Mouse (Mus musculus): ENCODE measurements at regions not wholly inside any gene's neighbourhood (a gene's known extent, or its start where the extent isn't known, plus 50 kb on each side); places are given as distances from the start of the nearest gene placed in this dataset.

GRCm38 (mm10) chr2:169147655-169148054 lies 192.3 kb upstream of the Zfp64 start:
- no peak for DNase-seq (ENCODE audit: low read depth in 3 of 3, low spot score in 3 of 3)

GRCm38 (mm10) chr2:169142224-169142623 lies 186.8 kb upstream of the Zfp64 start:
- ATAC-seq (ENCODE audit: insufficient read depth) (no peak), DNase-seq (ENCODE audit: low read depth in 3 of 3, low spot score in 3 of 3) (no peak)
- H3K27me3 ChIP-seq (ENCODE audit: control insufficient read depth, insufficient read depth, low read length) = no peaks in the 10 kb centered on the region
- WGBS (ENCODE audit: insufficient replicate concordance) = 56% methylated on average over 8 of the region's 8 CpGs
- no peak overlapping the region for H3K4me2 ChIP-seq (ENCODE audit: low read depth)
- no peaks in the 10 kb centered on the region for H3K36me3 ChIP-seq (replicated peaks; ENCODE audit: control insufficient read depth, insufficient read depth, low read depth)
- no peak overlapping the region for H3K4me3 ChIP-seq (ENCODE audit: insufficient read depth in 1 of 2, low read depth in 2 of 2, low read length in 2 of 2)
- H3K27ac ChIP-seq = no peak overlapping the region
- no peak overlapping the region for H3K9ac ChIP-seq (replicated peaks)
- no peaks in the 10 kb centered on the region for H3K4me1 ChIP-seq (replicated peaks; ENCODE audit: control insufficient read depth in 2 of 2, insufficient read depth in 2 of 2, low read length in 1 of 2)
- TF ChIP-seq CTCF (IDR thresholded peaks at IDR 0.05; ENCODE audit: low read depth) = no peak
- no peak for TF ChIP-seq EP300 (IDR thresholded peaks at IDR 0.05; ENCODE audit: low read depth)
- H3K9me3 ChIP-seq (ENCODE audit: control insufficient read depth, low read length) = no peaks in the 10 kb centered on the region

More at GRCm38 (mm10) chr2:169147655-169148054, 192.3 kb upstream of the Zfp64 start:
- no peak overlapping the region for H3K4me3 ChIP-seq (ENCODE audit: insufficient read depth in 1 of 2, low read depth in 2 of 2, low read length in 2 of 2)
- H3K27ac ChIP-seq = no peak overlapping the region
- H3K9me3 ChIP-seq (ENCODE audit: control insufficient read depth, low read length) = no peaks in the 10 kb centered on the region
- H3K36me3 ChIP-seq (replicated peaks; ENCODE audit: control insufficient read depth, insufficient read depth, low read depth) = no peaks in the 10 kb centered on the region
- H3K9ac ChIP-seq (replicated peaks) = no peak overlapping the region
- H3K27me3 ChIP-seq (ENCODE audit: control insufficient read depth, insufficient read depth, low read length) = no peaks in the 10 kb centered on the region
- no peak for TF ChIP-seq CTCF (IDR thresholded peaks at IDR 0.05; ENCODE audit: low read depth)
- no peak for TF ChIP-seq EP300 (IDR thresholded peaks at IDR 0.05; ENCODE audit: low read depth)
- no peak for ATAC-seq (ENCODE audit: insufficient read depth)
- 54% methylated on average over 7 of the region's 7 CpGs for WGBS (ENCODE audit: insufficient replicate concordance)
- no peak overlapping the region for H3K4me2 ChIP-seq (ENCODE audit: low read depth)
- H3K4me1 ChIP-seq (replicated peaks; ENCODE audit: control insufficient read depth in 2 of 2, insufficient read depth in 2 of 2, low read length in 1 of 2) = no peaks in the 10 kb centered on the region

- Histone ChIP-seq H3K9me3 (ENCODE audit: control insufficient read depth, low read length) (no peaks in the 10 kb centered on the region), H3K9ac (replicated peaks) (no peak overlapping the region), H3K36me3 (replicated peaks; ENCODE audit: control insufficient read depth, insufficient read depth, low read depth) (no peaks in the 10 kb centered on the region), H3K27ac (no peak overlapping the region), H3K4me2 (ENCODE audit: low read depth) (no peak overlapping the region), H3K27me3 (ENCODE audit: control insufficient read depth, insufficient read depth, low read length) (no peaks in the 10 kb centered on the region), H3K4me3 (ENCODE audit: insufficient read depth in 1 of 2, low read depth in 2 of 2, low read length in 2 of 2) (no peak overlapping the region), H3K4me1 (replicated peaks; ENCODE audit: control insufficient read depth in 2 of 2, insufficient read depth in 2 of 2, low read length in 1 of 2) (no peaks in the 10 kb centered on the region)
- no peak for ATAC-seq (ENCODE audit: insufficient read depth)
- TF ChIP-seq CTCF (IDR thresholded peaks at IDR 0.05; ENCODE audit: low read depth) (no peak), EP300 (IDR thresholded peaks at IDR 0.05; ENCODE audit: low read depth) (no peak)
- no peak for DNase-seq (ENCODE audit: low read depth in 3 of 3, low spot score in 3 of 3)
- 27% methylated on average over 15 of the region's 15 CpGs for WGBS (ENCODE audit: insufficient replicate concordance)
Measured at GRCm38 (mm10) chr2:169133855-169134254, 178.5 kb upstream of the Zfp64 start.

- WGBS (ENCODE audit: insufficient replicate concordance) = 68% methylated on average over 10 of the region's 10 CpGs
Measured at GRCm38 (mm10) chr2:169125476-169125875, 170.1 kb upstream of the Zfp64 start.

GRCm38 (mm10) chr2:169122887-169123286 lies 167.5 kb upstream of the Zfp64 start:
- TF ChIP-seq EP300 (IDR thresholded peaks at IDR 0.05; ENCODE audit: low read depth) = no peak
- peak; percentile 38 for TF ChIP-seq CTCF (IDR thresholded peaks at IDR 0.05; ENCODE audit: low read depth)
- Histone ChIP-seq H3K27ac (no peak overlapping the region), H3K9ac (replicated peaks) (no peak overlapping the region), H3K27me3 (ENCODE audit: control insufficient read depth, insufficient read depth, low read length) (no peaks in the 10 kb centered on the region), H3K4me3 (ENCODE audit: insufficient read depth in 1 of 2, low read depth in 2 of 2, low read length in 2 of 2) (no peak overlapping the region), H3K4me2 (ENCODE audit: low read depth) (no peak overlapping the region), H3K9me3 (ENCODE audit: control insufficient read depth, low read length) (no peaks in the 10 kb centered on the region; the same call in 1 of the 2 replicates), H3K4me1 (replicated peaks; ENCODE audit: control insufficient read depth in 2 of 2, insufficient read depth in 2 of 2, low read length in 1 of 2) (no peaks in the 10 kb centered on the region), H3K36me3 (replicated peaks; ENCODE audit: control insufficient read depth, insufficient read depth, low read depth) (no peaks in the 10 kb centered on the region)
- WGBS (ENCODE audit: insufficient replicate concordance) = 70% methylated on average over 7 of the region's 7 CpGs
- ATAC-seq (ENCODE audit: insufficient read depth) = no peak
- no peak for DNase-seq (ENCODE audit: low read depth in 3 of 3, low spot score in 3 of 3)

More at GRCm38 (mm10) chr2:169125476-169125875, 170.1 kb upstream of the Zfp64 start:
- H3K4me3 ChIP-seq (ENCODE audit: insufficient read depth in 1 of 2, low read depth in 2 of 2, low read length in 2 of 2) = no peak overlapping the region
- H3K27ac ChIP-seq = no peak overlapping the region
- no peak for DNase-seq (ENCODE audit: low read depth in 3 of 3, low spot score in 3 of 3)
- no peak for ATAC-seq (ENCODE audit: insufficient read depth)
- no peaks in the 10 kb centered on the region for H3K36me3 ChIP-seq (replicated peaks; ENCODE audit: control insufficient read depth, insufficient read depth, low read depth)
- TF ChIP-seq EP300 (IDR thresholded peaks at IDR 0.05; ENCODE audit: low read depth) (no peak), CTCF (IDR thresholded peaks at IDR 0.05; ENCODE audit: low read depth) (no peak)
- H3K9ac ChIP-seq (replicated peaks) = no peak overlapping the region
- H3K4me1 ChIP-seq (replicated peaks; ENCODE audit: control insufficient read depth in 2 of 2, insufficient read depth in 2 of 2, low read length in 1 of 2) = no peaks in the 10 kb centered on the region
- no peak overlapping the region for H3K4me2 ChIP-seq (ENCODE audit: low read depth)
- H3K9me3 ChIP-seq (ENCODE audit: control insufficient read depth, low read length) = no peaks in the 10 kb centered on the region; the same call in 1 of the 2 replicates
- H3K27me3 ChIP-seq (ENCODE audit: control insufficient read depth, insufficient read depth, low read length) = no peaks in the 10 kb centered on the region
